Mouse (Mus musculus) lung, embryonic 16.5 days (tissue): ENCODE data around the gene Gm4498. TPM values are rescaled to one million over a fixed set of nuclear protein-coding genes. Genes with fewer than 3 reads are reported as not detected.
"Not testable (repeated sequence)": the region's sequence is repeated elsewhere in the genome, so short reads cannot be mapped to it uniquely, and the experiment has no call there.

Experiments
- ATAC-seq: fragments of 200-750 bp; cut with Nextera tagmentation; 2 replicates; pipeline ENCODE4 v1.8.0; 2017; ENCODE audit warnings: low read depth, mild to moderate bottlenecking, moderate library complexity
- H3K27ac ChIP-seq: fragments of 300-500 bp; sonication (generic); 2 replicates; pipeline ENCODE4 v1.5.1; 2014; ENCODE audit warnings: mild to moderate bottlenecking, control low read depth, low read length
- H3K27me3 ChIP-seq: fragments of 300-500 bp; sonication (generic); 2 replicates; pipeline ENCODE4 v1.6.1; 2014; ENCODE audit warnings: low read depth, low read length, mixed read lengths; ENCODE audit not compliant: control insufficient read depth, insufficient read depth
- H3K36me3 ChIP-seq: fragments of 300-500 bp; sonication (generic); 2 replicates; pipeline ENCODE4 v1.6.1; 2014; ENCODE audit warnings: low read length; ENCODE audit not compliant: control insufficient read depth, insufficient read depth
- H3K4me1 ChIP-seq: fragments of 300-500 bp; sonication (generic); replicated peaks from 2 replicates; pipeline ENCODE4 v1.6.1; 2014; ENCODE audit warnings: low read length, mixed read lengths; ENCODE audit not compliant: control insufficient read depth, insufficient read depth
- H3K4me2 ChIP-seq: fragments of 300-500 bp; sonication (generic); 2 replicates; pipeline ENCODE4 v1.6.1; 2014; ENCODE audit warnings: low read depth, low read length, control low read depth
- H3K4me3 ChIP-seq: fragments of 300-500 bp; sonication (generic); 2 replicates; pipeline ENCODE4 v1.5.1; 2014; ENCODE audit warnings: mild to moderate bottlenecking, low read length, control low read depth
- H3K9ac ChIP-seq: fragments of 300-500 bp; sonication (generic); 2 replicates; pipeline ENCODE4 v1.6.1; 2014; ENCODE audit warnings: low read length, control low read depth
- H3K9me3 ChIP-seq: fragments of 300-500 bp; sonication (generic); 2 replicates; pipeline ENCODE4 v1.6.1; 2016; ENCODE audit warnings: low read length; ENCODE audit not compliant: control insufficient read depth
- WGBS: fragments of 180-500 bp; shearing (Covaris S2); extraction: QIAGEN DNeasy Blood & Tissue Kit; methylation state at CpG from one replicate; pipeline ENCODE4 v1.1.7; 2014; 5-methylcytosine and 5-hydroxymethylcytosine counted together
- polyA plus RNA-seq: library from polyadenylated mRNA; unstranded; fragments of >200 nt; fragmentation: Nextera tagmentation; extraction: Ambion mirVana; gene quantifications from 2 replicates; pipeline ENCODE4 v1.2.1, GENCODE M21; 2015

Gene Gm4498
- not detected in 2 replicates for polyA plus RNA-seq

DNA sequence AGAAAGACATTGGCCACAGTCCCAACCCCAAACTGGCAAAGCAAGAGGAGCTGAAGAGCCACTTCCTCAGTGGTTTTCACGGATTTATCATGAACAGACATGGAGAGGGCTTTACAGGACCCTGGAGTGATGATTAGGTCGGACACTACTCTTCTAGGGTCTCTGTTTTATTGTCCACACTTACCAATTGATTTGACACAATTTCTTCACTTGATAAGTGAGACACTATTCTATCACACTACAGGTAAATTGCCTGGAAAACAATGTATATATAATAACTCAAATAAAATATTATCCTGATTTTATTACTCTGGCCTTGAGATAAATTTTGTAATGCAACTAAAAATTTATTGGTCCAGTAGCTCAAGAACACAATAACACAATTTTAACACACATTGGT, at the start of gene Gm4498:
TSS of gene Gm4498 (minus strand) at position 101 of the 400 bp plus-strand sequence.
- H3K9me3 ChIP-seq, H3K4me3 ChIP-seq, H3K4me1 ChIP-seq, H3K36me3 ChIP-seq, H3K4me2 ChIP-seq, H3K27ac ChIP-seq, ATAC-seq, H3K27me3 ChIP-seq, H3K9ac ChIP-seq: not testable (repeated sequence)
- no CpG with 5 or more reads among the region's 2 CpGs for WGBS

DNA sequence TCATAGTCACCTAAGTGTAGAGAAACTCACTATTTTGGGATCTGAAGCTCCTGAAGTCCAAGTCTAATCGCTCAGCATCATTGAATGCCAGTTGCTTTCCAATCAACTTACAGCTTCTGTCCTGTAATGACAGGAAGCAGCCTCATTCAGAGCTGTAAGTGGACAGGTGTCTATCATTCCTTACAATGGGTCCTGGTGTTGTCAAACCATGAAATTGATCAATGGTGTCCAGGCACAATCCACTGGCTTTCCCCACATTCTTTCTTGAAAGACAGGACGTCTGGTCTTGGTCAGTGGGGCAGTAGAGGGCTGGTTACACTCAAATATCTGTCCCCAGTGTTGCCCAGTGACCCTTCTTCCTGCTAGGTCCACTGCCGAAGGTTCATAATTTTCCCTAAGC, 29.1 kb upstream of the Gm4498 start, which contains the start of gene Gm5890:
TSS of gene Gm5890 (minus strand) at position 101 of the 400 bp plus-strand sequence.
- no CpG with 5 or more reads among the region's 3 CpGs for WGBS
- not testable (repeated sequence) for H3K9ac ChIP-seq, H3K4me2 ChIP-seq, H3K9me3 ChIP-seq, H3K36me3 ChIP-seq, H3K4me1 ChIP-seq, H3K27me3 ChIP-seq, H3K27ac ChIP-seq, ATAC-seq, H3K4me3 ChIP-seq

DNA sequence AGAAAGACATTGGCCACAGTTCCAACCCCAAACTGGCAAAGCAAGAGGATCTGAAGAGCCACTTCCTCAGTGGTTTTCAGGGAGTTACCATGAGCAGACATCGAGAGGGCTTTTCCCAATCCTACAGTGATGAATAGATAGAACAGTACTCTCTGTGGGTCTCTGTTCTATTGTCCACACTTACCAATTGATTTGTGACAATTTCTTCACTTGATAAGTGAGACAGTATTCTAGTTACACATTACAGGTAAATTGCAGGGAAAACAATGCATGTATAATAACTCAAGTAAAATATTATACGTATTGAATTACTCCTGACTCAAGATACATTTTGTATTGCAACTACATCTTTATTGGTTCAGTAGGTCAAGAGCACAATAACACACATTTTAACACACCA, 28.1 kb downstream of the Gm4498 start, which contains the start of gene Gm6164:
TSS of gene Gm6164 (minus strand) at position 101 of the 400 bp plus-strand sequence.
- H3K4me1 ChIP-seq, H3K36me3 ChIP-seq, H3K9me3 ChIP-seq, H3K4me3 ChIP-seq, ATAC-seq, H3K27me3 ChIP-seq, H3K9ac ChIP-seq, H3K27ac ChIP-seq, H3K4me2 ChIP-seq: not testable (repeated sequence)
- WGBS, result no CpG with 5 or more reads among the region's 2 CpGs

DNA sequence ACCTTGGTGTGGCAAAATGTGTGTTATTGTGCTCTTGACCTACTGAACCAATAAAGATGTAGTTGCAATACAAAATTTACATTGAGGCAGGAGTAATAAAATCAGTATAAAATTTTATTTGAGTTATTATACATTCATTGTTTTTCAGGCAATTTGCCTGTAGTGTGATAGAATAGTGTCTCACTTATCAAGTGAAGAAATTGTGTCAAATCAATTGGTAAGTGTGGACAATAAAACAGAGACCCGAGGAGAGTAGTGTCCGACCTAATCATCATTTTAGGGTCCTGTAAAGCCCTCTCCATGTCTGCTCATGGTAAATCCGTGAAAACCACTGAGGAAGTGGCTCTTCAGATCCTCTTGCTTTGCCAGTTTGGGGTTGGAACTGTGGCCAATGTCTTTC, 40.2 kb downstream of the Gm4498 start, which contains the start of gene Vmn1r95:
TSS of gene Vmn1r95 (plus strand) at position 301 of the 400 bp plus-strand sequence.
- not testable (repeated sequence) for H3K4me2 ChIP-seq, H3K36me3 ChIP-seq, H3K27ac ChIP-seq, H3K4me1 ChIP-seq, H3K27me3 ChIP-seq, H3K4me3 ChIP-seq, ATAC-seq, H3K9me3 ChIP-seq, H3K9ac ChIP-seq
- no CpG with 5 or more reads among the region's 3 CpGs for WGBS

Other genes with a start within 250 kb of the Gm4498 start
- not detected in 2 replicates for gene Nlrp9b, start 242.4 kb downstream of the Gm4498 start, polyA plus RNA-seq
- not detected in 2 replicates for gene Vmn1r91, start 134.1 kb downstream of the Gm4498 start, polyA plus RNA-seq
- gene Gm16442, start 111.2 kb downstream of the Gm4498 start, polyA plus RNA-seq, result not detected in 2 replicates
- not detected in 2 replicates for gene Vmn1r93, start 94.7 kb downstream of the Gm4498 start, polyA plus RNA-seq
- gene Vmn1r94, start 65.5 kb downstream of the Gm4498 start, polyA plus RNA-seq, result not detected in 2 replicates
- not detected in 2 replicates for gene Vmn1r95, start 40.1 kb downstream of the Gm4498 start, polyA plus RNA-seq
- not detected in 2 replicates for gene Gm6164, start 28.2 kb downstream of the Gm4498 start, polyA plus RNA-seq
- gene Gm5890, start 29.0 kb upstream of the Gm4498 start, polyA plus RNA-seq, result not detected in 2 replicates
- not detected in 2 replicates for gene Gm4133, start 100.2 kb upstream of the Gm4498 start, polyA plus RNA-seq
- not detected in 2 replicates for gene Gm5728, start 141.6 kb upstream of the Gm4498 start, polyA plus RNA-seq
- gene Vmn1r100, start 184.1 kb upstream of the Gm4498 start, polyA plus RNA-seq, result not detected in 2 replicates
- not detected in 2 replicates for gene Vmn1r101, start 208.8 kb upstream of the Gm4498 start, polyA plus RNA-seq
- gene Gm10670, start 241.1 kb upstream of the Gm4498 start, polyA plus RNA-seq, result not detected in 2 replicates